Mouse (Mus musculus): ENCODE results near the gene Prpf4.

The Prpf4 gene

GRCm38 (mm10) chr4:62437256-62437778 lies 28.7 kb downstream of the Prpf4 start:
- DNase-seq (ENCODE audit: low read depth, low spot score): no peak

DNA sequence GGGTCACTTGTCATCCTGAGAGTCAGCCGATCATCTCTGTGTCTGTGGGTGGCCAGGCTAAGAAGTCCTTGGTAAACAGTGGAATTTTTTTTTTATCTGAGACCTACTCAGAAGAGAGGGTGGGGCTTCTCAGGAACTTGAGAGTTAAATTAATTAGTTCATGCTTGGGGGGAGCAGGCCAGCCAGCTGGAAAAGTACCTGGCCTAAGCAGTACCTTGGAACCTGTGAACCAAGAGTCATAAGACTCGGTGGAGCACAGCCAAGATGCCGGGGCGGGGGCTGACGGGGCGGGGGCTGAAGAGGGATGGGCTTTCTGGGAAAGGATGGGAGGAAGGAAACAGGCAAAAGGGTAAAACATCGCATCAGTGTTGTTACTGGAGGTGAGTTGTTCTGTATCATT lies 29.3 kb downstream of the Prpf4 start:
- no peak for DNase-seq (ENCODE audit: low read depth, low spot score)

GRCm38 (mm10) chr4:62439793-62440192 lies 31.2 kb downstream of the Prpf4 start:
- no peak for DNase-seq (ENCODE audit: low read depth, low spot score)

- peak; percentile 95 for DNase-seq (ENCODE audit: low read depth, low spot score)
Measured at GRCm38 (mm10) chr4:62440544-62440943, 31.9 kb downstream of the Prpf4 start.

GRCm38 (mm10) chr4:62440986-62441385 lies 32.4 kb downstream of the Prpf4 start:
- DNase-seq (ENCODE audit: low read depth, low spot score): no peak

- peak; percentile 70 for DNase-seq (ENCODE audit: low read depth, low spot score)
Measured at GRCm38 (mm10) chr4:62454995-62455394, 46.4 kb downstream of the Prpf4 start.

DNA sequence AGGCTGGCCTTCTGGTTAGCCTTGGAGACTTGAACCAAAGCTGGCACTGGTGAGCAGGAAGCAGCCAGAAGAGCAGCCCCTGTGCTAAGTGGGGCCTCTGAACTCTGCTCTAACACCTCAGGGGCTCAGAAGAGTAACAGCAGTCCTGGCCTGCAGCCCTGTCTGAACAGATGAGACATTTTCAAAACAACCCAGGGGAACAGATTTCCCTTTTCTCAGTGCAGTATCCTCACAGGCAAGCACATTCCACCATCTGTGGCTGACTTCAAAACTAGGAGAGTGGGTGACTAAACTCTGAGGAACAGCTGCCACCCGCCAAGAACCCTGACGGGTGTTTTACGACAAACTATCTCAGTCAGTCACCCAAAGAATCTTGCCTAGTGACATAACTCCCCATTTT lies 50.5 kb downstream of the Prpf4 start:
- peak; percentile 88 for DNase-seq (ENCODE audit: low read depth, low spot score)

DNA sequence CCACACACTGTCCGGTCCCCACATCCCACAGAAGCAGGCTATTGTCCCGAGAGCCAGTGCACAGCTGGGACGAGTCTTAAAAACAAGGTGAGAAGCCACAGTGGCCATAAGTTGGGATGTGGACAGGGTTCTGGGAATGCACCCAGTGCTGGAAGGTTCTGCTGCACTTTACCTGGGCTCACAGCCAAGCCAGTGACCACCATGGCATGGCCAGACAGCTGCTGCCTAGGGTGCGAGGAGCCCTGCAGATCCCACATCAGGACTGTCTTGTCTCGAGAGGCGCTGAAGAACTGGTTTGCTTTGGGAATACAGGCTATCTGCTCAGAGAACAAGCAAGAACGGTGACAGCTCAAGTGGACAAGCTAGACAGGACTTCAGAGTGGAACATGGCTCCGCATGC lies 51.8 kb downstream of the Prpf4 start:
- DNase-seq (ENCODE audit: low read depth, low spot score): no peak

GRCm38 (mm10) chr4:62463124-62463523 lies 54.5 kb downstream of the Prpf4 start:
- DNase-seq (ENCODE audit: low read depth, low spot score): no peak

DNA sequence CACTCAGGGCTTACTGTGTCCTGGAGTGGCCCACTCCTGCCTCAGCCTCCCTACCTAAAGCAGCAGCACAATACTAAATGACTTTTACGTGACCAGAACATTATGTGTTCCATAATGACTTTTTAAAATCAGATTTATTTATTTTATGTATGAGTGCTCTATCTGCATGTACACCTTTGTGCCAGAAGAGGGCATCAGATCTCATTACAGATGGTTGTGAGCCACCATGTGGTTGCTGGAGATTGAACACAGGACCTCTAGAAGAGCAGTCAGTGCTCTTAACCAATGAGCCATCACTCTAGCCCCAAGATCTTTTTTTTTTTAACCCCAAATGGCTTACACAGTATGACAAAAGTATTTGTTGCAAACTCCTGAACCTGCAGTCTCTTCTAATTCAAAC lies 59.6 kb downstream of the Prpf4 start:
- no peak for DNase-seq (ENCODE audit: low read depth, low spot score)

DNA sequence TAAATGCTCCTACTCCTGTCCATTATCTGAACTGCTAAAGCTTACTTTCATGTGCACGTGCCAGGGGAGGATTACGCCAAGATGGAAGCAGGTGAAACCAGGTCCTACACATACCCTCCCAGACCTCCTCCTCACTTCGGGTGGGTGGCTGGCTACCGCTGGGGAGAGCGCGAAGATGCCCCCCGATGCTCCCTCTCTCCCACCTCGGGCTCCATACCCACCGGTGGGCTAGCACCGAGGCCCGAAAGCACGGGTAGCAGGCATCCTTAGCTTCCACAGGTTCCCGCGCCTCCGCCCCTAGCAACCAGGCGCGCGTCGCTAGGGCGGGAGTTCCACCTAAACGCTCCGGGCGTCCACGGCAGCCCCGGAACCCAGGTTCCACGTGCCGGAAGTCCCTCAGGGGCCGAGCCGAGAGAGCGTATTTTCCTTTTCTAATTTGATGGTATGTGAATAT lies 62.0 kb downstream of the Prpf4 start, which contains the start of gene Wdr31:
Wdr31 (minus strand) TSS at position 299 of the 454 bp plus-strand sequence.
- DNase-seq (ENCODE audit: low read depth, low spot score): peak; percentile 91

DNA sequence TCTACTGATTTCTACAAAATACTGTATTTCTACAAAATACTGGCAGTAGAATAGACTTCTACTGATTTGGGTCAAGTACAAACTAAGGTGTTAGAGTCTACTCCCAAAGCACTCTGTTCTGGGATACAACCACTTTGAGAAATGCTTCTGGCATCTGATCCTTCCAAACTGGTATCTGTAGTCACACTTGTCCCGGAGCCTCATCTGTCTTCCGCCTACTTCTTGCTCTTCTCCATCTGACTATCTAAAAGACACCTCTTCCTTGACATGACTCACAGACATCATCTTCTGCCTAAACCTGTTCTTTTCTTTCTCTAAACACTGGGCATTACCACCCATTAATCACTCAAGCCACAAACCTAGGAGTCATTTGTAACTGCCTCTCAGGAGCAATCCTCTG lies 63.5 kb downstream of the Prpf4 start:
- DNase-seq (ENCODE audit: low read depth, low spot score): peak; percentile 81

DNA sequence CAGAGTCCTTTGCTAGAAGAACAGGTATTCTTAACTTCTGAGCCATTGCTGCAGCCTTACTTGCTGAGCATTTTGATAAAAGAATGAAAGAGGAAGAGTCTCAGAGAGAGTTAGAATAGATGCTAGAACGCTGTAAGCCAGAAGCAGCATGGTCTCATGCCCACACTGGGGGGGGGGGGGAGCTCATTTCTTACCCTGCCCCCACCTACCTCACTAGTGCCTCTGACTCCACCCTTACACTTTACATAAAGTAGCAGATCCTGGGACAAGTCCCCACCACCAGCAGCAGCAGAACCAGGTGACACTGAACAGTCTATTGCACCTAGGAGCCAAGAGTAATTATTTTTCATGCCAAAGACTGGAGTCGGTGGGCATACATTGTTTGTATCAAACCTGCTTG lies 66.5 kb downstream of the Prpf4 start:
- DNase-seq (ENCODE audit: low read depth, low spot score): no peak

- DNase-seq (ENCODE audit: low read depth, low spot score): no peak
Measured at GRCm38 (mm10) chr4:62475793-62476192, 67.2 kb downstream of the Prpf4 start.

Measured in brain, adult 2 months (tissue).